Mouse (Mus musculus) forebrain, embryonic 11.5 days (tissue): Measurements from ENCODE around the gene Ndufaf8. TPM values are rescaled to one million over a fixed set of nuclear protein-coding genes. Genes with fewer than 3 reads are reported as not detected.
A peak's percentile ranks its signal among the peaks of the same experiment; 100 is the strongest.

Experiments used
- ATAC-seq: fragments of 200-750 bp; cut with Nextera tagmentation; replicated peaks from 2 replicates; pipeline ENCODE4 v1.8.0; 2017; ENCODE audit warnings: moderate TSS enrichment; ENCODE audit not compliant: low FRiP score
- DNase-seq: peaks from one replicate; pipeline ENCODE4 v3.0.0-alpha.2; 2017; ENCODE audit warnings: low spot score
- H3K27ac ChIP-seq: fragments of 300-500 bp; sonication (generic); 2 replicates; pipeline ENCODE4 v1.5.1; 2014; ENCODE audit warnings: low read depth, low read length
- H3K27me3 ChIP-seq: fragments of 300-500 bp; sonication (generic); 2 replicates; pipeline ENCODE4 v1.6.1; 2014; ENCODE audit warnings: mild to moderate bottlenecking, low read length, mixed read lengths; ENCODE audit not compliant: control insufficient read depth, insufficient read depth
- H3K36me3 ChIP-seq: fragments of 300-500 bp; sonication (generic); 2 replicates; pipeline ENCODE4 v1.6.1; 2014; ENCODE audit warnings: mild to moderate bottlenecking, low read length, moderate library complexity, mixed read lengths; ENCODE audit not compliant: control insufficient read depth, insufficient read depth
- H3K4me1 ChIP-seq: fragments of 300-500 bp; sonication (generic); replicated peaks from 2 replicates; pipeline ENCODE4 v1.6.1; 2014; ENCODE audit warnings: low read length, mixed read lengths; ENCODE audit not compliant: control insufficient read depth, insufficient read depth
- H3K4me2 ChIP-seq: fragments of 300-500 bp; sonication (generic); 2 replicates; pipeline ENCODE4 v1.6.1; 2014; ENCODE audit warnings: low read depth, mild to moderate bottlenecking, low read length, moderate library complexity, mixed read lengths; ENCODE audit not compliant: severe bottlenecking
- H3K4me3 ChIP-seq: fragments of 300-500 bp; sonication (generic); 2 replicates; pipeline ENCODE4 v1.5.1; 2014; ENCODE audit warnings: low read depth, low read length
- H3K9ac ChIP-seq: fragments of 300-500 bp; sonication (generic); 2 replicates; pipeline ENCODE4 v1.6.1; 2014; ENCODE audit warnings: low read length
- H3K9me3 ChIP-seq: fragments of 300-500 bp; sonication (generic); 2 replicates; pipeline ENCODE4 v1.6.1; 2016; ENCODE audit warnings: low read length, mixed read lengths; ENCODE audit not compliant: control insufficient read depth
- WGBS: fragments of 180-500 bp; shearing (Covaris S2); extraction: QIAGEN DNeasy Blood & Tissue Kit; methylation state at CpG from one replicate; pipeline ENCODE4 v1.1.7; 2014; 5-methylcytosine and 5-hydroxymethylcytosine counted together
- polyA plus RNA-seq: library from polyadenylated mRNA; unstranded; fragments of >200 nt; fragmentation: Nextera tagmentation; extraction: Ambion mirVana; gene quantifications from 2 replicates; pipeline ENCODE4 v1.2.1, GENCODE M21; 2014

The Ndufaf8 gene
- polyA plus RNA-seq, 1 experiment from 2014 or later, result 65.2 TPM

- H3K27me3 ChIP-seq, result no peaks in the 10 kb centered on the region
- no peak overlapping the region for H3K4me2 ChIP-seq
- H3K9ac ChIP-seq, result no peak overlapping the region
- H3K4me3 ChIP-seq, result no peak overlapping the region
- no peaks in the 10 kb centered on the region for H3K9me3 ChIP-seq
- no peak for DNase-seq
- H3K36me3 ChIP-seq, result peaks cover 5% of the 10 kb centered on the region; the same call in 1 of the 2 replicates
- no peak overlapping the region for H3K27ac ChIP-seq
- 87% methylated on average over 9 of the region's 9 CpGs for WGBS
- no peak for ATAC-seq
- H3K4me1 ChIP-seq, result no peaks in the 10 kb centered on the region
Observed at GRCm38 (mm10) chr11:120072986-120073647, 25.6 kb upstream of the Ndufaf8 start.

- Histone ChIP-seq H3K36me3 (peaks cover 4% of the 10 kb centered on the region; the same call in 1 of the 2 replicates), H3K4me1 (no peaks in the 10 kb centered on the region), H3K9ac (no peak overlapping the region), H3K4me2 (no peak overlapping the region), H3K27ac (no peak overlapping the region), H3K27me3 (no peaks in the 10 kb centered on the region), H3K4me3 (no peak overlapping the region), H3K9me3 (no peaks in the 10 kb centered on the region)
- 85% methylated on average over 3 of the region's 3 CpGs for WGBS
- ATAC-seq (no peak), DNase-seq (no peak)
Observed at GRCm38 (mm10) chr11:120076191-120076590, 22.5 kb upstream of the Ndufaf8 start.

GRCm38 (mm10) chr11:120080282-120080681, 18.4 kb upstream of the Ndufaf8 start:
- H3K9ac ChIP-seq, result no peak overlapping the region
- H3K36me3 ChIP-seq, result no peaks in the 10 kb centered on the region; the same call in 1 of the 2 replicates
- 92% methylated on average over 6 of the region's 6 CpGs for WGBS
- no peak for DNase-seq
- ATAC-seq, result no peak
- no peak overlapping the region for H3K4me3 ChIP-seq
- no peaks in the 10 kb centered on the region for H3K27me3 ChIP-seq
- no peak overlapping the region for H3K27ac ChIP-seq
- H3K4me1 ChIP-seq, result peaks cover 1% of the 10 kb centered on the region
- H3K9me3 ChIP-seq, result no peaks in the 10 kb centered on the region
- no peak overlapping the region for H3K4me2 ChIP-seq

- DNase-seq, result no peak
Observed at GRCm38 (mm10) chr11:120085891-120086627, 12.7 kb upstream of the Ndufaf8 start.

GRCm38 (mm10) chr11:120086702-120087152, 12.0 kb upstream of the Ndufaf8 start, which contains the start of gene Cep131:
Gene Cep131, minus strand, starts transcription at chr11:120086827.
- no peaks in the 10 kb centered on the region for H3K27me3 ChIP-seq
- WGBS, result under 1% methylated on average over 42 of the region's 42 CpGs
- peak within 1 kb of the TSS; percentile 73 for H3K27ac ChIP-seq
- no peaks in the 10 kb centered on the region for H3K9me3 ChIP-seq
- peaks cover 3% of the 10 kb centered on the region; the same call in 1 of the 2 replicates for H3K36me3 ChIP-seq
- H3K4me2 ChIP-seq, result peak within 1 kb of the TSS; percentile 90
- H3K4me3 ChIP-seq, result peak within 1 kb of the TSS; percentile 84
- ATAC-seq (peak; percentile 99), DNase-seq (peak; percentile 98)
- peaks cover 10% of the 10 kb centered on the region for H3K4me1 ChIP-seq
- peak within 1 kb of the TSS; percentile 94 for H3K9ac ChIP-seq

More at GRCm38 (mm10) chr11:120085891-120086627, 12.7 kb upstream of the Ndufaf8 start:
- Histone ChIP-seq H3K9me3 (no peaks in the 10 kb centered on the region), H3K27me3 (no peaks in the 10 kb centered on the region), H3K27ac (peak overlapping the region; percentile 73), H3K9ac (peak overlapping the region; percentile 94), H3K4me1 (peaks cover 10% of the 10 kb centered on the region), H3K36me3 (no peaks in the 10 kb centered on the region; the same call in 1 of the 2 replicates), H3K4me2 (peak overlapping the region; percentile 90), H3K4me3 (peak overlapping the region; percentile 84)
- under 1% methylated on average over 25 of the region's 25 CpGs for WGBS
- ATAC-seq, result peak; percentile 10; the same call in 1 of the 2 replicates

GRCm38 (mm10) chr11:120090661-120091060, 8.1 kb upstream of the Ndufaf8 start:
- Histone ChIP-seq H3K27ac (no peak overlapping the region), H3K4me2 (no peak overlapping the region), H3K9me3 (no peaks in the 10 kb centered on the region), H3K4me3 (no peak overlapping the region), H3K4me1 (peaks cover 5% of the 10 kb centered on the region), H3K36me3 (peaks cover 3% of the 10 kb centered on the region; the same call in 1 of the 2 replicates), H3K9ac (no peak overlapping the region), H3K27me3 (no peaks in the 10 kb centered on the region)
- DNase-seq, result no peak
- 97% methylated on average over 4 of the region's 4 CpGs for WGBS
- ATAC-seq, result no peak

GRCm38 (mm10) chr11:120092817-120093591, 5.7 kb upstream of the Ndufaf8 start:
- WGBS, result 82% methylated on average over 23 of the region's 23 CpGs
- Histone ChIP-seq H3K9ac (no peak overlapping the region), H3K36me3 (peaks cover 3% of the 10 kb centered on the region; the same call in 1 of the 2 replicates), H3K4me1 (peaks cover 6% of the 10 kb centered on the region; the same call in 1 of the 2 replicates), H3K9me3 (no peaks in the 10 kb centered on the region), H3K4me3 (no peak overlapping the region), H3K27ac (no peak overlapping the region), H3K4me2 (no peak overlapping the region), H3K27me3 (no peaks in the 10 kb centered on the region)
- DNase-seq (no peak), ATAC-seq (no peak)

- peak; percentile 79 for DNase-seq
- H3K9ac ChIP-seq, result no peak overlapping the region
- H3K4me3 ChIP-seq, result no peak overlapping the region
- H3K27ac ChIP-seq, result no peak overlapping the region
- H3K27me3 ChIP-seq, result no peaks in the 10 kb centered on the region
- H3K4me1 ChIP-seq, result peaks cover 16% of the 10 kb centered on the region
- no peaks in the 10 kb centered on the region; the same call in 1 of the 2 replicates for H3K36me3 ChIP-seq
- H3K4me2 ChIP-seq, result no peak overlapping the region
- WGBS, result 5% methylated on average over 3 of the region's 3 CpGs
- no peak for ATAC-seq
- H3K9me3 ChIP-seq, result no peaks in the 10 kb centered on the region
Observed at GRCm38 (mm10) chr11:120101036-120101435, 2.3 kb downstream of the Ndufaf8 start.
